Mouse (Mus musculus) cerebellum, adult 2 months (tissue): ENCODE results near the gene Daxx.

ENCODE experiments used
- CTCF ChIP-seq: fragments of 200-500 bp; IDR thresholded peaks from 2 replicates; pipeline ENCODE4 v1.5.1; 2011; ENCODE audit warnings: low read depth, mild to moderate bottlenecking, control low read depth, low read length, moderate library complexity, borderline replicate concordance; ENCODE audit not compliant: insufficient read depth
- POLR2A ChIP-seq: fragments of 200-500 bp; IDR thresholded peaks from 2 replicates; pipeline ENCODE4 v1.6.1; 2011; ENCODE audit warnings: low read length, control low read depth, borderline replicate concordance; ENCODE audit not compliant: insufficient read depth

DNA sequence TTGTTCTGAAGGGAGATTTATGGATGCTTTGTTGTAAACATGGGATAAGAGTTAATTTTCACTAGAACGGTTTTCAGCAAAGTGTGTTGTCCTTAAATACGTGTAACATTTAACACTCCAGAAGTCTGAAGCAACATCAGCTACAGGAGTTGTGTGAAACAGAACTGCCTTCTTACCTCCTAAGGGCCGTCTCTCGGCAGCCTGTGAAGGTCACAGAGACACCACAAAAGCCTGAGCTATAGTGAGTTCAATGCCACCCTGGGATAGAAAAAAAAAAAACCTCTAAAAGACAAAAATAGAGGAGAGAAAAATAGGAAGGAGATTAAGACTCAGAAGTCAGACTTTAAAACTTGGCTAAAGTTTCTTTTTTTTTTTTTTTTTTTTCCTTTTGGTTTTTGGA, 7.1 kb upstream of the Daxx start:
- TF ChIP-seq POLR2A (no peak), CTCF (no peak)
